Mouse (Mus musculus): Measurements from ENCODE around the gene Cyp27b1.

DNA sequence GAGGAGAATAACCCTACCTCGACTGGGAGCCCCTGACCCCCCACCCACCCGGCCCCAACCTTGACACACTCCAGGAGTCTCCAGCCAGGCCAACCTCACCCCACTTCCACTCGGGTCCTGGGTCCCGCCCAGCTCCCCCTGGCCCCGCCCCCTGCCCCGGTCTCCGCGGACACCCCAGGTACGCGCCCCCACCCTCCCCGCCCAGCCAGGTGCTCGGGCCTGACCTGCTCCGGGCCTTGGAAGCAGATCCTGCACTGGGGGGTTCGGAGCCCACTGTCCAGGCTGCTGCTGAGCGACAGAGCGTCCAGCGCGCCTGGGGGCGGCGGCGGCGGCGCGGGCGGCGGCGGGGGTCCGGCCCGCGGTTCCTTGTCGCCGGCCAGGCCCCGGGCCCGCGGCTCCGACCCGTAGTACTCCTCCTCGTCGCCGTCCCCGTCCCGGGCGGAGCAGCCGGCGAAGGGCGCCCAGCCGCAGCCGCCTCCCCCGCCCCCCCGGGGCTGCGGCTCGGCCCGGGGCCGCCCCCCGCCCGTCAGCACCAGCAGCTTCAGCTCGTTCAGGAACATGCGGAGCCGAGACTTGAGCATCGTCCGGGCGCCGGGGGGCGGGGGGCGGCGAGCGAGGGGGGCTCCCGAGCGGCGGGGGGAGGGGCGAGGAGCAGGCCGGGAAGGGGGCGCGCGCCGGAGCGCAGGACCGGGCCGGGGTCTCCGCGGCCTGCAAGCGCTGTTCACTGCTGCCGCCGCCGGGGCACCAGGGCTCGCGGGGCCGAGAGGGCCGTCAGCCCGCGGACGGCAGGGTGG, 11.3 kb downstream of the Cyp27b1 start:
- TF ChIP-seq CTCF (IDR thresholded peaks at IDR 0.05; ENCODE audit: low read depth) (no peak), EP300 (IDR thresholded peaks at IDR 0.05; ENCODE audit: low read depth) (no peak)

Data from liver, embryonic 14.5 days (tissue).